Mouse (Mus musculus) T-helper 17 cell (primary cell): ENCODE measurements around the gene Amfr.

Source experiments
- in situ Hi-C, 2 experiments: fragments of 300-600 bp; cut with MboI, MseI; formaldehyde crosslinking; loops; 1 replicate in 1 of 2; 2 replicates in 1 of 2; pipeline ENCODE4 v1.15.1; 2025; ENCODE audit warnings: high pct_unique_total_duplicates in 2 of 2

Gene Amfr

GRCm38 (mm10) chr8:93981679-93982215 lies 30.9 kb downstream of the Amfr start:
- in situ Hi-C loops = no loop called here

- in situ Hi-C loops = no loop called here
These were observed 32.5 kb downstream of the Amfr start for GRCm38 (mm10) chr8:93980141-93980540.

- in situ Hi-C loops = no loop called here
These were observed 36.0 kb downstream of the Amfr start for GRCm38 (mm10) chr8:93976446-93977211.

GRCm38 (mm10) chr8:93975358-93975757 lies 37.3 kb downstream of the Amfr start:
- in situ Hi-C loops = no loop called here

- in situ Hi-C loops = no loop called here
These were observed 37.9 kb downstream of the Amfr start for GRCm38 (mm10) chr8:93974602-93975186.

- in situ Hi-C loops = no loop called here
These were observed 38.7 kb downstream of the Amfr start for GRCm38 (mm10) chr8:93973831-93974375.

GRCm38 (mm10) chr8:93972971-93973734 lies 39.5 kb downstream of the Amfr start:
- in situ Hi-C loops = no loop called here

GRCm38 (mm10) chr8:93972211-93972610 lies 40.4 kb downstream of the Amfr start:
- in situ Hi-C loops = no loop called here

GRCm38 (mm10) chr8:93971451-93971850 lies 41.2 kb downstream of the Amfr start:
- in situ Hi-C loops = no loop called here

- in situ Hi-C loops = no loop called here
These were observed 42.9 kb downstream of the Amfr start for GRCm38 (mm10) chr8:93969626-93970340.

GRCm38 (mm10) chr8:93968293-93968692 lies 44.3 kb downstream of the Amfr start:
- in situ Hi-C loops = no loop called here

GRCm38 (mm10) chr8:93960909-93961308 lies 51.7 kb downstream of the Amfr start:
- in situ Hi-C loops = no loop called here

GRCm38 (mm10) chr8:93958402-93958801 lies 54.2 kb downstream of the Amfr start:
- in situ Hi-C loops = no loop called here

- in situ Hi-C loops = no loop called here
These were observed 60.1 kb downstream of the Amfr start for GRCm38 (mm10) chr8:93952511-93952910.

GRCm38 (mm10) chr8:93950133-93950532 lies 62.5 kb downstream of the Amfr start:
- in situ Hi-C loops = no loop called here

- in situ Hi-C loops = no loop called here
These were observed 66.2 kb downstream of the Amfr start for GRCm38 (mm10) chr8:93946397-93946796.

- in situ Hi-C loops = no loop called here
These were observed 66.9 kb downstream of the Amfr start for GRCm38 (mm10) chr8:93945781-93946180.

GRCm38 (mm10) chr8:93941636-93942054 lies 71.0 kb downstream of the Amfr start:
- in situ Hi-C loops = no loop called here

- in situ Hi-C loops = no loop called here
These were observed 71.9 kb downstream of the Amfr start for GRCm38 (mm10) chr8:93940542-93941423.

- in situ Hi-C loops = no loop called here
These were observed 74.4 kb downstream of the Amfr start for GRCm38 (mm10) chr8:93938193-93938592.
